Mouse (Mus musculus) v-Abl transformed pro-B cells (cell line): ENCODE data around the gene Gm26897.

Experiments used
- in situ Hi-C, 2 experiments: fragments of 400-800 bp; cut with MboI; formaldehyde crosslinking; loops; one replicate each; pipeline ENCODE4 v1.15.1; 2025; ENCODE audit not compliant: unreplicated experiment in 2 of 2

The Gm26897 gene

DNA sequence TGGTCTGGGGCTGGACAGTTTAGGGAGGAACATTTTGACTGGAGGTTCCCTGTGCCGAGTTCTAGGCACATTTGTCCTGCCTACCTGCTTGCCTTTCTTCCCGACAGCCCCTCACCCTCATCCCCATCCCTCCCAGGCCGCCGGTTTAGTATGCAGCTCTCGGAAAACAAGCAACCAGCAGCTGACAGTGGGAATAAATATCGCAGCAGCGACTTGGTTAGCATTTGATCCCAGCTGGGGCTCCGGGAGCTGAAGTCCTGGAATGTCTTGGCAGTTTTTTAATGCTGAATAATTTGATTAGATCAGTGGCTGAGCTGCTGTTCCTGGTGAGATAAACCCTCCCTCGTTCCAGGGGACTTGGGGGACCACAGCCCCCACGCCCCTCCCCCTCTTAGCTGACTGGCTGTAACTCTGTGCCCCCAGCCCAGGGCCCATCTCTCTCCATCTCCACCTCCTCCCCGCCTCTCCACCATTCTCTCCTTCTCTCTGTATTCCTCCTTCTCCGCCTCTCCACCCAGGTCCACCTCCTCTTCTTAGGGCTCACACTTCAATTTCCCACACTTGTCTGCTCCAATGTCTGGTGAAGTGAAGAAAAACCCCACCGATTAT, 8.7 kb downstream of the Gm26897 start:
- in situ Hi-C loops = no loop called here

DNA sequence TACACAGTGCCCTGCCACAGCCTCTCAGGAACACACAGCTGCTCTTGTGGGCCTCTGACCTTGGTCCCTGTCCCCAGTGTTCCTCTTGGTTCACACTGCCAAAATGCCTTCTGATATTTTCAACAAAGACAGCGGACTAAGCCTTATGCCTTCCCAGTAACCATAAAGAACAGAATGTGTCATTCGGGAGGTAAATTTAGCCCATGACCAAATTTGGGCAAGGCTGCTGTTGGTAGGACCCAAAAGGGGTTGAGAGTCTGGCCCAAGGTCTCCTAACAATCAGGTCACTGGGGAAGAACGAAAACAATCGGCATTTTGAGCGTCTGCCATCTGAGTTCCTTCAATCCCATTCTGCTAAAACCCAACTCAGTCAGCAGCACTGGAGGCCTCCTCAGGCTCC, 15.9 kb downstream of the Gm26897 start:
- in situ Hi-C loops = no loop called here

DNA sequence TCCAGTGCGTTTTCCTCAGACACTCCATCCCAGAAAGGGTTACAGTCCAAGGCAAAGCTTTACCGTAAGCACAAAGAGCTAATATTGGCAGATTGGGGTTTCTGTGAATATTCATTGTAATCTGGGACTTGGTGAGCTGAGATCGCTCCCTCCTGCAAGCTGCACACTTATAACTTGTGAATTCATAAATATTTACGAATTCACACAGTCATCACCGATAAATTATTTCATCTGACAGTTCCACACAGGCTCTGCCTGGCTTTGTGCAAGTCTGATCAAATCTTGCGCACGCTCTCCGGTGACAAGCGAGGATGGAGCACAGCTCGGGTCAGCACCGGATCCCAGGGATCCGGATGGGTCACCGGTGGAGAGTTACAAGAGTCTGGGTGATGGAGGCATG, 16.4 kb downstream of the Gm26897 start:
- in situ Hi-C loops = no loop called here

DNA sequence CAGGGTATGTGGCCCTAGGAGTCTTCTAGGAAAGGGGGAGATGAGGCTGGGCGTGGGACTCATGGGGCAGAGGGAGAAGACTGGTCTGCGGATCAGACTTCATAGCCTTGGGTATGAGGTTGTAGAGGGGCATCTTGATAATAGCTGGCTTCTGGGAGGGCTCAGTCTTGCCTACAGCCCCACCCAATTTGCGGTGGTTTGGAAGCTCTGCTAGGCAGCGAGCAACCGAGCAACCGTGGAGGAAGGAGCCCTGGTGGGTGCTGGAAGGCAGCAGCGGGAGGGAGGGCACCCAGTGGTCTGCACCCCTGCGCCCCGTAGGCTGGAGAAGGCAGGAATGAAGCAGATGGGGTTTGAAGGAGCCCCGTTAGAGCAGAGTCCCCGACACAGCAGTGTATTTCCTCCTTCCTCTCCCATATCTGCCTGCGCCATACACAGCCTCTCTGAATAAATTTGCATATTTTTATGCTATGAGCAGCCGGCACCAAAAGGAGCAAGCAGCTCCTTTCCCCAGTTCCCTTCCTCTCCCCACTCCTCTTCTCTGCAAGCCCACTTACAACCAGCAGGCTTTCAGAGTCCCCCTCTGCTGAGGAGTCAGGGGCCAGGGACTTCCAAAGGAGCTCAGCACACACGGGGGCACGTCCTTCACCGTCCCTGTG, 20.9 kb downstream of the Gm26897 start:
- in situ Hi-C loops = no loop called here

DNA sequence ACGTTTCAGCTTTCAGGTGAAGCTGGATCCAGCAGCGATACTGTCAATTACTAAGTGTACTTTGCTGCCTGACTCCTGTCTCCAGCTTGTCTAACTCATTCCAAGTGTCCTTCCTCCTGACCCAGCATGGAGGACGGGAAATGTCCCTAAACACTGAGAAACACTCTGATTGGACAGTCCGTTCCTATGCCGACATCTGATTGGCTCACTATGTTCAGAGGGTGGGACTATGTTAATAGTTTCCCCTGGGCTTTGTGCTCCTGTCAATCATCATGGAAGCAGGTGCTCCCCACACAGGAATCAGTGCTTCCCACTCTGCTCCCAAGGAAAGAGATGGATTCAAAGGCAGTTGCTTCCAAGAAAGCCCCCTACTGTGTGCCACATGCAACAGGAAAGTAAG, 21.6 kb downstream of the Gm26897 start:
- in situ Hi-C loops = no loop called here

DNA sequence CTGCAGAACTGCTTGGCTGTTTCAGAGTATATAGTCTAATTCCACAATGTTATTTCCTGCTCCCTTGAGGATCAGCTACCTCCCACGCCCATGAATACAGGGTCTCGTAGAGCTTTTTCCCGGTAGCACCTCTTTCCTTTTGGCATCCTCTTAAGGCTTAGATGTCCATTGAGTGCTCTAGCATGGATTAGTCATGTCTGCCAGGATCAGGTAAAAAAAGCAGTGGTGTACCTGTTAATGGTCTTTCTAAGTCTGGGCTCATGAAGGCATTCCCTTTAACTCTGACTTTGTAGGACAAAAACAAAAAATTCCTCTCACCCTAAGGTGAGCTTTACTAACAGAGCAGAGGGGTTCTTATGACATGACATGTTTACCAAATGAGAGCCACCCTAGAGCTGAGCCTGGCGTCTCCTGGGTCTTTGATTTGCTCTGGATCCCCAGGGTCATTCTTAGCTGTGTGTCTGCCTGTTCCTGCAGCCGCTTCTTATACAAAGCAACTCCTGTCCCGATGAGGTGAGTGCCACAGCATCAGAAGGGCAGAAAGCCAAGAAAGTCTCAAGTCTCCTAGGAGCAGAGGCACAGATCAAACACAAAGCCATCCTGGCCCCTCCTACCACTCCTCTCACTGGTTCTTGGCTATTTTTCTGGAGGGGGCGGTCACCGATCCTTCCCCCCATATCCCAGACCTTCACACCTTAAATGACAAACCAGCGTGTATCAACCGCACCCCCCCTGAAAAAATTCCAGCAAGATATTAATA, 27.2 kb downstream of the Gm26897 start:
- in situ Hi-C loops = no loop called here

DNA sequence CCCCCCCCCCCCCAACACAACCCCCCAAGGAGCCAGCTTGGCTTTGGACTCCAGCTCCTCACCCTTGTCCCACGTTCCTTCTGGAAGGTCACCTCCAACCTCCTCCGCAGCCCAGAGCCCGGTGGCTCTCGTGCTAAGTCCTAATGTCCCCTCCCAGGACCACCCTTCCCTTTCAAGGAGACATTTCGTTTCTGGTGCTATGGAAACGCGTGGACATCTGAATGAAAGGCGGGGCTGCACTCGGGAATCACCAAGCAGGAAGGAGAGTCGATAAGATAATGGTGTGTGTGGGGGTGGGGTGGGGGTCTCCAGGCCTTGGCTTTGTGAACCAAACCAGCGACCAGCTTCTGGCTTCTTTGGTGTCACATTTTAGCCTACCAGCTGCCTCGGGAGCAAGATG, 27.9 kb downstream of the Gm26897 start:
- in situ Hi-C loops = no loop called here

DNA sequence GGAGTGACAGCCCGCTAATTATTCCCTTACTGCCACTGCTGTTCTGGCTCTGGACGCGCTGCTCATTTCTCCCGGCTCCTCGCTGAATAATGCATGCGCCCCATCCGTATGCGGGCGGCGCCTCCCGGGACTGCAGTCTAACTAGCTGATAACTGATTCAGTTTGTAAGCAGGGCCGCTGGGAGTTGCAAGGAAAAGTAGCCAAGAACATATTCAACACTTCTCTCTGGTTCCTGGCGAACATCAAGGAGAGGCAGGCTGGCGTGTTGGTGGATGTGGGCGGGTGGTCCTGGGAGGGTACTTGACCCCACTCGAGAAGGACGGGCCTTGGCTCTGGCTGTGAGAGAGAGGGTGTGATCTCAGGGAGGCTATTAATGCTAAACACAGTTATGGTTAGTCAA, 28.4 kb downstream of the Gm26897 start:
- in situ Hi-C loops = no loop called here

DNA sequence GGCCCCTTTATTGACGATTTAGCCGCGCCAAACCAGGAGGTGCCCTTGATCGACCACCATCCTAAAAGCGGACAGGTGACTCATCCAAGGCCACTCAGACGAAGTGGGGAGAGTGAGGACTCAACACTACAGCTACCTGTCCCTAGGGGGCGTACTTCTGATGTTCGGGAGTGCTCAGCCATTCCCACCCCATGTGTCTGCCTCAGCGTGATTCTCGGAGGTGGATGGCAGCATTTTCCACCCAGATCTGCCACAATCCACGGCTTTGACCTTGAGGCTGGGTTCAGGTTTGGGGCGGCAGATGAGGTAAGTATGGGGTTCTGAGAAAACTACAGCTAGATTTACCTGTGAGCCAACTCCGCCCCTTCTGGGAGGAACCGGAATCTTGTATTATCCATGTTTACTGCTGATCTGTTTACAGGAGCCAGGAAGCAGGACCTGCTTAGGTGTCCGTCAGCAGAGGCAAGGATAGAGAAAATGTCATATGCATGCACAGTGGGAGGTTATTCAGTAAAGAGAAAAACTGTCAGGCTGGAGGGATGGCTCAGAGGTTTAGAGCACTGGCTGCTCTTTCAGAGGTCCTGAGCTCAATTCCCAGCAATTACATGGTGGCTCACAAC, 32.1 kb downstream of the Gm26897 start:
- in situ Hi-C loops = no loop called here

DNA sequence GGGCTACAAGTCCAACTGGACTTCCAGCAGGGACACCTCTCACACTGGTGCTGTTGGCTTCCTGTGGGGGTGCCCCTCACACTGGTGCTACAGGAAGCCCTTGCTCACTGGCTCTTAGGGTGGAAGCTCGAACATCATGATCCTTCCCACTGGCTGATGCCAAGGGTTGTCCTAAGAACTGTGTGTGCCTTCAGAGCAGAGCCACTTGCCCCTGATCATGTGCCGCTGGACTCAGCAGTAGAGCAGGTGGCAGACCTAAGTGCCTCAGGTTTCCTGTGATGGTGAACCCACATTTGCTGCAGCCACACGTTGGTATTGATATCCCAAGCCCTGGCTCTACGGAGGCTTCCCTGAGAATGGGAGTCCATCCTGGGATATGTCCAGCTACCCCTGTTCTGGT, 33.0 kb downstream of the Gm26897 start:
- in situ Hi-C loops = no loop called here

DNA sequence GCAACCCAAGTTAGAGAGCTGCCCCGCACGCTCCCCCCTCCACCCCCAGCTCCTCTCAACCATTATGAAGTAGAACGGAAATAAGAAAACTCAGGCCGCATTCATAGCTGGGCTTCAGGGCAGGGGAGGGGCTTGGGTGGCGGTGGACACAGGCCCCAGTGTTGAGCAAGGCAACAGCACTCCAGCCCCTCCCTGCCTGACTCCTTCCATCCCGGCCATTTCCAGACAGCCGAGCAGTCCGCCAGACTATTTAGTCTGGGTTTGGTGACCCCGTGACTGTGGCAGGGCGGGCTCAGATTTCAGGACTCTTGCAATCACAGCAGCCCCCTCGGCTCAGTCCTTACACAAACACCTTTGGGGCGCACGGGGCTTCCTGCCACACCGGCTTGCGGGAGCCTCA, 36.5 kb downstream of the Gm26897 start:
- in situ Hi-C loops = no loop called here

DNA sequence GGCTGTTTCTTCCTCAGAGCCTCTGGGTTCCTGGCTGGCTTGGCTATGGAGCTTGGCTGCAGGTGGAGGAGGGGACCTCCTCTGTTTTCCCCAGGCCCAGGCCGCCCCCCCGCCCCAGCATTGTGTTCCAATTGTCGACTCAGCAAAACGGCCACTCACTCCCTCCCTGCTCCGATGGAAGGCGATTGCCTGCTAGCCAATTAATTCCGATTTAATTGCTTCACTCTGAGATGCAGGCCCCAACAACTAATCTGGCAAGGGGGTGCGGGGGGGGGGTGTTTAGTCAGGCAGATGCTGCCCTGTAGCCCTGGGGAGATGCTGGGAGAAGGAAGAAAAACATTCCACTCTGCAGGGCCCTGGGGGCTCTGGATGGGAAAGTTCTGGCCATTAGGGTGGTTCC, 38.4 kb downstream of the Gm26897 start:
- in situ Hi-C loops = no loop called here

DNA sequence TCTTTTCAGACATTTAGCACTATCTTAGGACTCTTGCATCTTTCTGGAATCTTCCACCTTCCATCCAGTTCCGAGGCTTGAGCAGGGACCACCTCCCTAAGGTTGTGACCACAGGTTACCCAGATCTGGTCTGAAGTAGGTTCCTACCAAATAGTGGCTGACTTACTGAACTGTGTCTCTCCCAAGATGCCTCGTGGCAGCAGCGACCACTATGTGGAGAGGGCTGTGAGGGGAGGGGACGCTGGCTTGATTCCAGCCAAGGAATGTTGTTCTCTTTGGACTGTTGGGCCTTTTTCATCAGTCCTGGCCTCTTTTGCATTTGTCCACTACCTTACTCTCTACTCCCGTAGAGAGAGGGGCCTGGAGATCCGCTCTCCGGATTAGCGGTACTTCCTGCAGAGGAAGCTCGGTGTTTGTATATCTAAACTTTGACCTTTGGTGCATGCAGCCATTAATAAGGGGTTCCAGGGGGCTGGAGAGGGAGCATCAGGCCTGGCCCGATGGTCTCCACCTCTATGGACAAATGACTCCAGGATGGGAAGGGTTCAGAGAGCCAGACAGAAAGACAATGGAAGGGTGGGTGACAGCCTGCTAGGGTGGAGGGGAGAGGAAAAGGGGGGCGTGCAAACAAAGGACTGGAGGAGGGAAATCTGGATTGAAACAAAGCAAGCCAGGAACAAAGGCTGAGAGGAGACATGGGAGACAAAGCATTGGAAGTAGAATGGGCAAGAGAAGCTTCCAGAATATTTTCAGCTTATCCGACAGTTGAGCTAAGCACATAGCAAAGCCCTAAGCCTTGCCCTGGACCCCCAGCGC, 39.1 kb downstream of the Gm26897 start:
- in situ Hi-C loops = no loop called here

DNA sequence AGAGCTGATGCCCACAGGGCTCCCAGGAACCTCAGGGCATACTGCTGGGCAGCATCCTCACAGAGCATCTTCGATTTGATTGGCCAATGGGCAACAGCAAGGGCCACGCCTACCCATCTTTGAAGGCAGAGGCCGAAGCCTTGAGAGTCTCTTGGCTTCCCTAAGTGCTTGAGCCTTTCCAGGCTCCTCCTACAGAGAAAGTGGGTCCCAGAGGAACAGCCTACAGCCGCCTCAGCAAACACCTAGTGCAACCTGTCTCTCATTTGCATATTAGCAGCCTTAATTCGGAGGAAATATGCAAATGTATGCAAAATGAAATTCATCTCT, 39.6 kb downstream of the Gm26897 start:
- in situ Hi-C loops = no loop called here

DNA sequence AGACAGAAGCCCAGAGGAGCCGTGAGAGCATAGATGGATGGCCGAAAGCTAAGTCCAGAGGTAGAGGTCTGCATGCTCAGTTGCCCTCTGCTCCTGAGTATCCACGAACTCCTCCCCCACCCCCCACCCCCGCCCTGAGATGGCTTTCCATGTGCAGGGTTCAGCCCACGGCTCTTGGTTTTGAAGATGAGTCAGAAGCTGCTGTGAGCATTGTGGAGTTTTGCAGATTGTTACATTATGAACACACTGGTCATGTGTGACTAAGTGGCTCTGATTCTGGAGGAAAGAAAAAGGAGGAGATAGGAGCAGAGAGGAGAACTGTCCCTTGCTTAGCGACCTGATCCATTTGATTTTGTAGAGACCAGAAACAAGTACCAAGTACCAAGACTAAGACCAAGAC, 42.5 kb downstream of the Gm26897 start:
- in situ Hi-C loops = no loop called here

DNA sequence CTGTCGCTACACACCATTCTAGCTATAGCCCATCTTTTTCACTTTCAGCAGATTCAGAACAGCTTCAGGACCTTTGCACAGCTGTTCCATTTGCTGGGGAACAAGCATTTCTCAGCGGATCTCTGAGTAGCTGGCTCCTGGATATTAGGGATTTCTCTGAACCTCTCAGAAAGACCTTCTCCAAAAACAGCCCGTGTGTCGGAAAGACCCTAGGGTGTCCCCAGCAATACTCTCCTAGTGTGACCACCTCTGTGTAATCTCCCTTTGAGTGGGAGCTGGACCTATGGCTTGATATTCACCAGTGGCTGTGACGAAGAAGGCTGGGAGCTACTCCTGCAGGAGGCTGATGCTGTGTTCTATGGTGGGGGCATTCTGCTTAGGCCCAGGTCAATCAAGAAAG, 44.4 kb downstream of the Gm26897 start:
- in situ Hi-C loops = no loop called here

DNA sequence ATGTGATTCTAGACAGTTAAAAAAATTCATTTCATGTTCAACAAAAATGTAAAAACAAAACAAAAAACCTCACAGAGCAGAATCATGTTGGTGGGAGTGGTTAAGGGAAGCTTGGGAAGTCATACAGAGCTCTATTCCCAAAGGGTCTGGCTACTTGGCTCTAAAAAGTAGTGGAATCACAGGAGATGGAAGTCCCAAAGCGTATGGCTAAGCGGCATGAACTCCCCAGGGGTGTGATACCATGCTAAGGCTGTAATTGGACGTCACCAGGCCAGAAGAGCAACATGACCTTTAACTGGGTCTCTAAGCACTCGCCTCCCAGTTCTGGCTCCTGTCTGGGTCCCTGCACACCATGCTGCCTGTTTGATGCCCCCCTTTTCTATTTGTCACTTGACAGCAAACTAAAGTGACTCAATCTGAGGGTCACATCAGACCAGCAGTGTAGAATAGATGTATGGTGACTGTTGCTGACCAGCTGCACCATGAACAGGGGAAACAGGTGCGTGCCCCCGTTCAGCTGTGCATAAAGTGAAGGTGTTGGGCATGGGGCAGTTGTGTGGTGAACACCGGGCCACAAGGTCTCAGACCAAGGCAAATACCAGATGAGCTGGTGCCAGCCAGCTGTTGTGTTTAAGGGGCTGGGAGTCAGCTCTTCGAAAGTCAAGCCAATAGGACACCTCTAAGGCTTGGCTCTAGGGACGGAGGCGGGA, 46.2 kb downstream of the Gm26897 start:
- in situ Hi-C loops = no loop called here
